Mouse (Mus musculus): ENCODE data around the gene Simc1. TPM values are rescaled to one million over a fixed set of nuclear protein-coding genes. Genes with fewer than 3 reads are reported as not detected.
"Not testable (repeated sequence)": the region's sequence is repeated elsewhere in the genome, so short reads cannot be mapped to it uniquely, and the experiment has no call there.

Simc1 gene
- 10 to 100 TPM; 15.5 to 16.9 TPM for total RNA-seq (2021)
- long read RNA-seq, experiment 1, full-length matches to known transcripts = 5 of 12 reads
- long read RNA-seq, experiment 1, partial matches to known transcripts = 5 of 12 reads
- long read RNA-seq, experiment 1, other reads (novel, unspliced or antisense) = 2 of 12 reads
- long read RNA-seq, experiment 2, partial matches to known transcripts = 2 of 3 reads
- long read RNA-seq, experiment 2, other reads (novel, unspliced or antisense) = 1 of 3 reads

DNA sequence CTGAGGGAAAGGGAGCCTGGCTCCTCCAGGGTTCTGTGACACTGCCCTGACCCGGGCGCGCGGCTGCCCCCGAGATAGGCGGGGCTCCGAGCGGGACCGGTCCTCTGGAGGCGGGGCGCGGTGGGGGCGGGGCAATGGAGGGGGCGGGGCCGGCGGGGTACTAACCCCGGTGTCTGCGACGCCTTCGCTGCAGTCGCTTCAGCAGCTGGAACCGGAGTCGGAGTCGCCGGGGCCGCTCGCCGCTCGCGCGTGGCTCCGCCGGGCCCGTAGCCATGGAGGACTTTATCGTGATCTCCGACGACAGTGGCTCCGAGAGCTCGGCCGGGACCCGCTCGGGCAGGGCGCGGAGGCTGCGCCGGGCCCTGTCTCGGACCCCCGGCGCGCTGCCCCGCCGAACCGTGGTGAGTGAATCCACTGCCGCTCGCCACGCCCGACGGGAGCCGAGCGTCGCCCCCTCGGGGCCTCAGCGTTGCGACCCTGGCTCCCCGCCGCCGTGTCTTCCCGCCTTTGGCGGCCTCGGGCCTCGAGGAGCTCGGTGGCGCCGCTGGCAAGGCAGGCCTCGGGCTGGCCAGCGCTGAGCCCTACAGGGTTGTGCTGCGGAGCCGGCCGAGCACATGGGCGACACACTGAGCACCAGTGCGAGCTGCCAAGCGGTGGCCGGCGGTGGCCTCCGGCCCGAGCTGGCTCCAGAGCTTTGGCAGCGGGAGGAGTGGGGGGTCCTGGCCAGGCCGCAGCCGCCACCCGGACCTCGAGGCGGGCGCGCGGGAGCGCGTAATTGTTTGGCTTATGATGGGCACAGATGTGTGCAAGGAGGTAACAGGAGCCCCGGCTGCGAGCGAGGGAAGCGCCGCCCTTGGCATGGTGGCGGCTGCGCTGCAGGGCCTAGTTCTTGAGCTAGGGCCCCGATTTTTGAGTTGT, at the start of gene Simc1:
Gene Simc1 (plus strand): TSS at position 176 of the 918 bp plus-strand sequence.
- DNase-seq (ENCODE audit: low spot score in 2 of 2) = peak; percentile 52 to 57

DNA sequence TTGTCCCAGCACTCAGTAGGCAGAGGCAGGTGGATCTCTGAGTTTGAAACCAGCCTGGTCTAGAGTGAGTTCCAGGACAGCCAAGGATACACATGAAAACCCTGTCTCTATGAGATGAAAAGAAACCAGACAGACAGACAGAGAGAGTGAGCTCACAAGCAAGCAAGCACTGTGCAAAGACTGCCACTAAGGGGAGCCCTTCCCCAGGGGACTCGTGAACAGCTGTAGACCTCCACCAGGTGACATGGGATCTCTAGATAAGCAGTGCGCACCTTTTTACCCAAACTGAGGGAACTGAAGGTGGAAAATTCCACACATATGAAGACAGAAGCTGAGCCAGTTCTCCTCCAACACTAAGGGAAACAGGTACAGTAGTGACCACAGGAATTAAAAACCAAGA, 46.5 kb upstream of the Simc1 start:
- DNase-seq (ENCODE audit: low spot score in 2 of 2) = no peak

GRCm38 (mm10) chr13:54459282-54459681, 44.3 kb upstream of the Simc1 start:
- no peak for DNase-seq (ENCODE audit: low spot score in 2 of 2)

GRCm38 (mm10) chr13:54468098-54469011, 35.2 kb upstream of the Simc1 start, which contains the start of gene Thoc3:
Gene Thoc3 (minus strand): TSS chr13:54468849.
- peak; percentile 91 to 94 for DNase-seq (ENCODE audit: low spot score in 2 of 2)

DNA sequence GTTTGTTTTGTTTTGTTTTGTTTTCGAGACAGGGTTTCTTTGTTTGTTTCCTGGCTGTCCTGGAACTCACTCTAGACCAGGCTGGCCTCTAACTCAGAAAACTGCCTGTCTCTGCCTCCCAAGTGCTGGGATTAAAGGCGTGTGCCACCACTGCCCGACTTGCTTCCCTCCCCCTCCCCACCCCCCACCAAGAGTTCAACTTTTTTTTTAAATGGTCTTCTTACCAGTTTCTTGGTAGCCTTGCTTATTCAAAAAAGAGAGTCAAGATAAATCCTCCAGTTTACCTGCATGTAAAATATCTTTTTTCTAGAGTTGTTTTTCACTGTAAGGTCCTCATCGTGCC, 34.6 kb upstream of the Simc1 start:
- DNase-seq (ENCODE audit: low spot score in 2 of 2) = no peak

- no peak for DNase-seq (ENCODE audit: low spot score in 2 of 2)
These were observed 31.6 kb upstream of the Simc1 start for GRCm38 (mm10) chr13:54471967-54472366.

DNA sequence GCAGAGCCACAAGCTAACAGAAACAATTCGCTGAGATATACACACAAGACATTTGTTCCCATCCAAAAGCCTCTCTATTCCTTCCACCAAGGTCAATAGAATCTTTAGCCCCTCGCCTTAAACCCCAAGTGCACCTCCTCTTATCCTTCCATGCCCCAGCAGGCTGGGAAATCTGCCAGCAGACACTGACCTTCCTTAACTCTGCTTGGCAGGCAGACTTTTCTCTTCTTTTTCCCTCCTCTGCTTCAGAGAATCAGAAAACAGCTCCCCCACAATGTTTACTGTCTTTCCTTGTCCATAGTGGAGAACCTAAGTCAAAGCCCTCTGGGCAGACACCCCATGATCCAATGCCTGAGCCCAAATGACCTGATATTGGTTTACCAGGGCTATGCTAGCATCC, 28.6 kb upstream of the Simc1 start:
- DNase-seq (ENCODE audit: low spot score in 2 of 2) = no peak

DNA sequence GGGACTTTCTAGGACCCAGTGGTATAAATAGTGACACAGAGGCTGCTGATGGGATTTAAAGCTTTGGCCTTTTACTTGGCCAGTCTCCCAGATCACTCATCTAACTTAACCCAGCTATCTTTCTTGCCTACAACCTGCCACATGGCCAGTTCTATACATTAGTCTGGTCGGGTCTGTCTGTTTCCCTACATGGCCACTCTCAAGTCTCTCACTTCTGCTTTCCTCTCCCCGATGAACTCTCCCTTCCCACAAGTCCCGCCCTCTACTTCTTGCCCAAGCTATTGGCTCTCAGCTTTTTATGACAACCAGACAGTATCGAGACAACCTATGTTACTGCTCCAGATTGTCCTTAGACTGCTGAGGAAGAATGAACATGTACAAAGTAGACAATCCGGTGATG, 27.9 kb upstream of the Simc1 start:
- no peak for DNase-seq (ENCODE audit: low spot score in 2 of 2)

GRCm38 (mm10) chr13:54479286-54479685, 24.3 kb upstream of the Simc1 start:
- DNase-seq (ENCODE audit: low spot score in 2 of 2) = no peak

DNA sequence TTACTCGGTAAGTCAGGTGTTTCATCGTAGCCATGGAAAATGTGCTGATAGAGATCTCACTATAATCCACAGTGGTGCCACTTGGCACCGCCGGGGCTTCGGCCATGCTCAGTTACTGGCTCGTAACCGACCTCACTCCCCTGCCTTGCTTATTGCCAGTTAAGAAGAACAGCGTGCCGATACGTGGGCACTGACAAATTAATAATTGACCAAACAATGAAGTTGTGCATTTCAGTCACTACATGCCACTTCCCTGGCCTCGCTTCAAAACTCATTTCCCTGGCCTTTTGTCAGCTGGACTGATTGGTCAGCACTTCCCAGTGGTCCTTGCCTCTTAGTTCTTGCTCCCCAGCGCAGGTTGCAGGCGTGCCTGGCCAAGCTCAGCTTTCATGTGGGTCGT, 22.1 kb upstream of the Simc1 start:
- DNase-seq (ENCODE audit: low spot score in 2 of 2) = no peak

- DNase-seq (ENCODE audit: low spot score in 2 of 2) = no peak
These were observed 13.2 kb upstream of the Simc1 start for GRCm38 (mm10) chr13:54490411-54490810.

GRCm38 (mm10) chr13:54491381-54491780, 12.2 kb upstream of the Simc1 start:
- no peak for DNase-seq (ENCODE audit: low spot score in 2 of 2)

DNA sequence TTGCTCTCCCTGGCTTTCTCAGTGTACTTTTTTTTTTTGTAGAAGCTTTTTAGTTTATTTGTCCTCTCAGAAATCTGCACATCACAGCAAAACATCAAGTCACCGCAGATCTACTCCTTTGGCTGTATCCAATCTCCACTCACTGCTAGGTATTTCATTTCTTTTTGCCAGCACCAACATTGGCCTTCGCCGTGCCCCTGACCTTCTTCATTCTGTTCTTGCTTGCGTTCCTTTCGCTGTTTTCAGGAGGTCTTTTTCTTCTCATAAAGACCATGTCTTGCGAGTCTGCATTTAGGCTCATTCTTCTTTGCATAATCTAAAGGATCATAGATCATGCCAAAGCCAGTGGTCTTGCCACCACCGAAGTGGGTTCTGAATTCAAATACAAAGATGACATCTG, 4.0 kb upstream of the Simc1 start:
- DNase-seq (ENCODE audit: low spot score in 2 of 2) = not testable (repeated sequence)

- DNase-seq (ENCODE audit: low spot score in 2 of 2) = no peak
These were observed 2.2 kb upstream of the Simc1 start for GRCm38 (mm10) chr13:54501352-54501751.

GRCm38 (mm10) chr13:54501957-54502690, 1.5 kb upstream of the Simc1 start:
- no peak for DNase-seq (ENCODE audit: low spot score in 2 of 2)

DNA sequence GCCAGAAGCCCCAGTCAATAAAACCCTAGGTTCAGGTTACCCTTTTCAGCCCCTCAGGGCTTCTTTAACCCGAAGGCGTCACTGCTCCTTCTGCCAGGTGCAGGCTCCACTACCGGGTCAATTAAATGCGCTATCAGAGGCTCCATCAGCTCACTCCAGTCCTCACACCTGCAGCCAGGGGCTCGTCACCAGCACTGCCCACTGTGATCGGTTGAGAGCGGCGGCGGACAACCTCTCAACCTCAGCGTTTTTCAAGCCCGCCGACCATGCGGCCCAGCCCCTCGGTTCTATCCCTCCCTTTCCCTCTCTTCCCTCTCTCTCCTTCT, 338 bp upstream of the Simc1 start:
- no peak for DNase-seq (ENCODE audit: low spot score in 2 of 2)

DNA sequence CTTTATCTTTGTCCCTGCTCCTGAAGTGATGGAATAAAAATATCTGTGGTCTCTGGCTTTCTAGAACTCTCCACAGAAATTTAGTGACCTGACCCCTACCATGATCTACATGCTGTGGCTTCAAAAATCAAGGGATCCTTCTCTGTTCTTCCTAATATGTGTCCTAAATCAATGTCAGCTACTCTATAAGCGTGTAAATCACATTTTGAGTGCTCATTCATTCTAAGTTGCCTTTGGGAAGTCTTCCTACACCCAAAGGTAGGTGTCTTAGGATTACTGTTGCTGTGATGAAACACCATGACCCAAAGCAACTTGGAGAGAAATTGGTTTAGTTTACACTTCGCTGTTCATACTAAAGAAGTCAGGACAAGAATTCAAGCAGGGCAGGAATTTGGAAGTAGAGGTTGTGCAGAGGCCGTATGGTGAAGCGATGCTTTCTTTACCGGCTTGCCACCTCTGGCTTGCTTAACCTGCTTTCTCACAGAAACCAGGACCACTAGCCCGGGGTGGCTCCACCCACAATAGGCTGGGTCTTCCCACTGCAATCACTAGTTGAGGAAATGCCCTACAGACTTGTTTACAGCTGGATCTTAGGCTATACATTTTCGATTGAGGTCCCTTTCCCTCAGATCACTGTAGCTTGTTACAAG, 1.2 kb downstream of the Simc1 start:
- no peak for DNase-seq (ENCODE audit: low spot score in 2 of 2)

GRCm38 (mm10) chr13:54505920-54506319, 2.3 kb downstream of the Simc1 start:
- DNase-seq (ENCODE audit: low spot score in 2 of 2) = no peak

DNA sequence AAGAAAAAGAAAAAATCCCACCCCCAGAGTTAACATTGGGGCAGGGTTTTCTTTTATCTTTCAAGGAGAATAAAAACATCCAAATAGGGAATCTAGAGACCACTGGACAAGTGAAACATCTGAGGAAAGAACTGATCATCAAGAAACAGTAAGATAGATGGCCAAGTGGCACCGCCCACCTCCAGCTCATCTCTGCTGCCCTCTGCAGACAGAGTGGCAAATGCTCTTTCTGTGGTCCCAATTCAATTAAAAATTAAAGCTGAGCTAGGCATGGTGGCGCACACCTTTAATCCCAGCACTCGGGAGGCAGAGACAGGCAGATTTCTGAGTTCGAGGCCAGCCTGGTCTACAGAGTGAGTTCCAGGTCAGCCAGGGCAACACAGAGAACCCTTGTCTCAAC, 16.6 kb downstream of the Simc1 start:
- peak in 1 of 2 experiments; percentile 14 for DNase-seq (ENCODE audit: low spot score in 2 of 2)

DNA sequence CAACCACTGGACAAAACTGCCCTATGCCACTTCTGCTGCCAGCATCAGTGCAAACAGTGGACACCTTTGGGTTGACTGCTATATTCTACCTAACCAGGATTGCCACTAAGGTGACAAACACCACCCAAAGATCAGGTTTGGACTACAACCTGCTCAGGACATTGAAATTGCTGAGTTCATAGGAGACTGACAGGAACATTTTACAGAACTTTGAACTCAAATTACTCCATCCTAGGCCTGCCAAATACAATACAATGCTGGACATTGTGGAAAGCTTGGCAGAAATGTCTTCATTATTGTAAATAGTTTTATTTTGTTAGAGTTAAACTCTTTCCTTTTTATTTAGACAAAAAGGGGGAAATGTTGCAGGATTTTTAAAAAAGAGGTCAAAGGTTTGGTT, 17.6 kb downstream of the Simc1 start:
- no peak for DNase-seq (ENCODE audit: low spot score in 2 of 2)
